Mouse (Mus musculus) hindbrain, embryonic 10.5 days (tissue): ENCODE results near the gene Ccdc102a. TPM values are rescaled to one million over a fixed set of nuclear protein-coding genes. Genes with fewer than 3 reads are reported as not detected.
A peak's percentile ranks its signal among the peaks of the same experiment; 100 is the strongest.

Source experiments
- DNase-seq: peaks from one replicate; pipeline ENCODE4 v3.0.0-alpha.2; 2017; ENCODE audit warnings: low spot score
- H3K27ac ChIP-seq: fragments of 300-500 bp; sonication (generic); 2 replicates; pipeline ENCODE4 v1.5.1; 2016; ENCODE audit warnings: mild to moderate bottlenecking, moderate library complexity
- H3K27me3 ChIP-seq: fragments of 300-500 bp; sonication (generic); 2 replicates; pipeline ENCODE4 v1.6.1; 2016; ENCODE audit warnings: mild to moderate bottlenecking; ENCODE audit not compliant: poor library complexity, insufficient read depth, severe bottlenecking
- H3K36me3 ChIP-seq: fragments of 300-500 bp; sonication (generic); 2 replicates; pipeline ENCODE4 v1.6.1; 2016; ENCODE audit warnings: mild to moderate bottlenecking, moderate library complexity
- H3K4me1 ChIP-seq: fragments of 300-500 bp; sonication (generic); replicated peaks from 2 replicates; pipeline ENCODE4 v1.6.1; 2016; ENCODE audit warnings: mild to moderate bottlenecking
- H3K4me3 ChIP-seq: fragments of 300-500 bp; sonication (generic); 2 replicates; pipeline ENCODE4 v1.5.1; 2016; ENCODE audit warnings: mild to moderate bottlenecking, moderate library complexity
- H3K9me3 ChIP-seq: fragments of 300-500 bp; sonication (generic); 2 replicates; pipeline ENCODE4 v1.6.1; 2016; ENCODE audit warnings: mild to moderate bottlenecking, moderate library complexity
- WGBS: fragments of 180-500 bp; shearing (Covaris S2); methylation state at CpG from one replicate; pipeline ENCODE4 v1.1.7; 2016; 5-methylcytosine and 5-hydroxymethylcytosine counted together
- polyA plus RNA-seq: library from polyadenylated mRNA; unstranded; fragments of >200 nt; fragmentation: Nextera tagmentation; extraction: Ambion mirVana; gene quantifications from 2 replicates; pipeline ENCODE4 v1.2.1, GENCODE M21; 2016

The Ccdc102a gene
- polyA plus RNA-seq, 1 experiment from 2014 or later, result 15.7 TPM

DNA sequence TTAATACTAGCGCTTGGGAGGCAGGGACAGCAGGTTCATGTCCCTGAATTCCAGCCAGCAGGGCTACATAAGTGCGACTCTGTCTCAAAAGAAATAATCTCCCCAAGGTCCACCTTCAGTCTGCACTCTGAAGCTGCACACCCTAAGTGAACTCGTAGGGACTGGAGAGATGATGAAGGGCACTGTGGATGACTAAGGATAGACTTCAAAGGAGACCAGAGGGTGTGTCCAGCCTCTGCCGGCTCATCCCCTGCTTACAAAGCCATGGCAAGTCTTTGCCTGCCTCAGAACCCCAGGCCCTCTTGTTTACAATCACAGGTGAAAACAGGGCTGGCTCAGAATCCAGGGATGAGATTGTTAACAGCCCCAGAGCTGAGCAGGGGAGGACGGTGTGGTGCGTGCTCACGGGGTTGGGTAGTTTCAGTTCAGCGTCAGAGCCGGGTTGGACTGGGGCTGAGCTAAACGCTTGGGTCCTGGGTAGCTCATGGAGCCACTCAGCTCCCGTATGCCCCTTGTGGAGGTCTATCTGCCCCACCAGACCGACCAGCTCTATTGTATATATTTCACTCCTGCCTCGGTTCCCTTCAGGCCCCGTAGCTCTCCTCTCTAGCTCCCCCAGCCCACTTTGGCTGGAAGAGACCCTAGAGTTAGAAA is 29.4 kb downstream of the Ccdc102a start:
- Histone ChIP-seq H3K36me3 (no peaks in the 10 kb centered on the region), H3K4me1 (no peaks in the 10 kb centered on the region; the same call in 1 of the 2 replicates), H3K27me3 (no peaks in the 10 kb centered on the region), H3K27ac (no peak overlapping the region), H3K4me3 (no peak overlapping the region), H3K9me3 (no peaks in the 10 kb centered on the region)
- no peak for DNase-seq
- 40% methylated on average over 14 of the region's 14 CpGs for WGBS

- Histone ChIP-seq H3K27ac (no peak overlapping the region), H3K4me1 (peaks cover 13% of the 10 kb centered on the region), H3K9me3 (no peaks in the 10 kb centered on the region), H3K27me3 (peaks cover 11% of the 10 kb centered on the region; the same call in 1 of the 2 replicates), H3K36me3 (no peaks in the 10 kb centered on the region), H3K4me3 (no peak overlapping the region)
- 85% methylated on average over 4 of the region's 4 CpGs for WGBS
- DNase-seq, result no peak
Measured at GRCm38 (mm10) chr8:94880742-94881141, 37.2 kb downstream of the Ccdc102a start.

DNA sequence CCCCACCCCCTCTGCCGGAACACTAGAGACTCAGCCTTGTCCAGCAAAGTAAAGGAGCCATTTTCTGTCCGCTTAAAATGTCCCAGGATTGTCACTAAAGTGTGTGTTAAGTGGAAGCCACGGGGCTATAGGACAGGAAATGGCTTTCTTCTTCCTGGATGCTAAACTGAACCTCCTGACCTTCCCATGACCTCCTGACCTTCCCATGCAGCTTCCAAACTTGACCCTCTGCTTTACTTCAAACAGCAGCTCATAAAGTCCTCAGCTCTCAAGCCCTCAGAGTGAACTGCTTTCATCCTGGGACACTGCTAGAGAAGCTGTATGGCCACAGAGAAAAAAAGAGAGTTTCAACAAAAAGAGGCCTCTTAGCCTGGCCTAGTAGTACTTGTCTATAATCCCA is 41.1 kb downstream of the Ccdc102a start:
- no peaks in the 10 kb centered on the region for H3K9me3 ChIP-seq
- no peak for DNase-seq
- 0 out of 2 replicates have a peak overlapping the region, but pooled peaks have one; percentile 31 for H3K27ac ChIP-seq
- 52% methylated on average over 3 of the region's 3 CpGs for WGBS
- peaks cover 40% of the 10 kb centered on the region for H3K4me1 ChIP-seq
- H3K36me3 ChIP-seq, result no peaks in the 10 kb centered on the region
- H3K4me3 ChIP-seq, result 0 out of 2 replicates have a peak overlapping the region, but pooled peaks have one; percentile 73
- peaks cover 44% of the 10 kb centered on the region for H3K27me3 ChIP-seq

DNA sequence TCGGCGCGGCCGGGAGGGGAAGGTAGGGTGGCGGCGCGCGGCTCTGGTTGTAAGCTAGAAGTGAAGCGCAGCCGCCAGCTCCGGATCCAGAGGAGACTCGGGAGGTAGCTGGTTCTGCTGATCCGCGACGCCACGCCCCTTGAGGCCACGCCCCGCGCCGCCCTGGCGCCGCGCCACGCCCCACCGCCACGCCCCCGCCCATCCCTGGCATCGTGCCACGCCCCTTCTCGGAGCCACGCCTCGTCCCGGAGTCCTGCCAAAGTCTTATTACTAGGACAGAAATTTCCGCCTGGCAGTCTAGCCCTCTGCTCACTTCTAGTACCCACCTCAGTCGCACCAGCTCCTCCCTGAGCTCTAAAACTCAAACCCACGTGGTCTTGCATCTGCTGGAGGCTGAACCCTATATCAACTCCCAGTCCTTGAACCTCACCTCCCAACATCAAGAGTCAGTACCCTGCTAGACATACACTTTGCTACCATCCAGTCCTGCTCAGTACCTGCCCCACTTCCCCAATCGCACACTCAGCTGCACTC is 41.6 kb downstream of the Ccdc102a start, which contains the start of gene Dok4:
Dok4 (minus strand) TSS at position 134 of the 534 bp plus-strand sequence.
- Histone ChIP-seq H3K4me1 (peaks cover 45% of the 10 kb centered on the region), H3K4me3 (peak within 1 kb of the TSS; percentile 73), H3K27me3 (peaks cover 50% of the 10 kb centered on the region), H3K27ac (peak within 1 kb of the TSS; percentile 77), H3K36me3 (no peaks in the 10 kb centered on the region), H3K9me3 (no peaks in the 10 kb centered on the region)
- 1% methylated on average over 37 of the region's 37 CpGs for WGBS
- peak; percentile 92 for DNase-seq

DNA sequence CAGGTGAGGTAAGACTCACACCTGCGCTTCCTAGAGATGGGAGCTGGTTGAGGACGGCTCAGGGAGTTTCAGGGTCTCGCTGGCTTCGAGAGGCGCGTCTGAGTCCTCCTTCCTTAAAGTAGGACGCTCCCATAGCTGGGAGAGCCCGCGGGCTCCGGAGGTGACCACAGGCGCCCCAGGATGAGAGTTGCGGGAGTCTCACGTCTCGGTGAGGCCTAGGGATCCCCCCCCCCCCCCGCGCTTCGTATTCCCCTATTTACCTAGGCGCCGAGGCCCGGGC is 42.1 kb downstream of the Ccdc102a start:
- H3K4me1 ChIP-seq, result peaks cover 50% of the 10 kb centered on the region
- peaks cover 53% of the 10 kb centered on the region for H3K27me3 ChIP-seq
- H3K27ac ChIP-seq, result peak overlapping the region; percentile 77
- H3K4me3 ChIP-seq, result peak overlapping the region; percentile 73
- under 1% methylated on average over 18 of the region's 20 CpGs for WGBS
- no peaks in the 10 kb centered on the region for H3K36me3 ChIP-seq
- no peaks in the 10 kb centered on the region for H3K9me3 ChIP-seq
- DNase-seq, result no peak

DNA sequence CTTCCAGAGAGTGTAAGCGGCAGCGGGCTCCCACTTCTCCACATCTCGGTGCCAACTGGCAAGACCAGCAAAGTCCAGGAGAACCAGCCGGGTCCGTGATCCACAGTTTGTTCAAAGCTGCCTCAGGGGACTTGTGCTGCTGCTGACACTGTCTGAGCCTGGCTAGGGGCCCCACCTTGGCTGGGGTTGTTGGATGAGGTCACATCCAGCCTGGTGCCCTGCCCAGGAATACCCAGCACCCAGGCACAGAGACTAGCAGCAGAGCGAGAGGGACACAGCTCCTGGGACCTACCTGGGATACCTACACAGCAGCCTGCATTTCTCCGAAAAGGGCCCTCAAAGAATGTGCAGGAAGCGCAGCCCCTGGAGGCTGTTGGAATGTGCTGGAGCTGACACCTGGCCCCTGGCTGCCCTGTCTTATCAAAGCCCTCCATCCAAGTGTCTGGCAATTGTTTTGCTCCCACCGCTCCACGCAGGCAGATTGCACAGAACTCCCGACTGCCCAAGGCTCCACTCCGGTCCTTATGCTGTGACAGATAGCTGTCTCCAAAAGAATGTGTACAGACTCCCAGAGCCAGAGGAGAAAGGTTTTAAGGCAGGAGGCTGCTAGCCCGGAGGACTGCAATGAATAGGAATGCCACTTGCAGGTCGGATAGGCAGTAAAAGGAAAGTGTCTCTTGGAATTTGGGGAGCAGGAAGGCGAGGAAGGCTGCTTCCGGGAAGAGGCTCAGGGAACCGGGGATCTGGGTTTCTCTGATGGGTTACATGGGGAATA is 42.6 kb downstream of the Ccdc102a start:
- Histone ChIP-seq H3K27ac (peak overlapping the region; percentile 77; the same call in 1 of the 2 replicates), H3K4me1 (peaks cover 55% of the 10 kb centered on the region), H3K36me3 (no peaks in the 10 kb centered on the region), H3K27me3 (peaks cover 58% of the 10 kb centered on the region), H3K9me3 (no peaks in the 10 kb centered on the region), H3K4me3 (peak overlapping the region; percentile 73)
- 18% methylated on average over 17 of the region's 17 CpGs for WGBS
- no peak for DNase-seq

- Histone ChIP-seq H3K4me3 (peak overlapping the region; percentile 73), H3K4me1 (peaks cover 64% of the 10 kb centered on the region), H3K9me3 (no peaks in the 10 kb centered on the region), H3K27me3 (peaks cover 67% of the 10 kb centered on the region), H3K27ac (no peak overlapping the region), H3K36me3 (no peaks in the 10 kb centered on the region)
- WGBS, result 14% methylated on average over 6 of the region's 6 CpGs
- DNase-seq, result peak; percentile 64
Measured at GRCm38 (mm10) chr8:94874358-94874757, 43.5 kb downstream of the Ccdc102a start.

- Histone ChIP-seq H3K27me3 (peaks cover 73% of the 10 kb centered on the region), H3K27ac (0 out of 2 replicates have a peak overlapping the region, but pooled peaks have one; percentile 79)
- WGBS, result 55% methylated on average over 2 of the region's 2 CpGs
Measured at GRCm38 (mm10) chr8:94872576-94872975, 45.3 kb downstream of the Ccdc102a start.

GRCm38 (mm10) chr8:94872156-94872555 is 45.7 kb downstream of the Ccdc102a start:
- H3K4me3 ChIP-seq, result 0 out of 2 replicates have a peak overlapping the region, but pooled peaks have one; percentile 9
- H3K36me3 ChIP-seq, result peaks cover 12% of the 10 kb centered on the region; the same call in 1 of the 2 replicates
- peaks cover 79% of the 10 kb centered on the region for H3K4me1 ChIP-seq
- peaks cover 73% of the 10 kb centered on the region for H3K27me3 ChIP-seq
- peak; percentile 30 for DNase-seq
- H3K9me3 ChIP-seq, result no peaks in the 10 kb centered on the region
- WGBS, result 40% methylated on average over 3 of the region's 3 CpGs
- peak overlapping the region; percentile 79 for H3K27ac ChIP-seq

More at GRCm38 (mm10) chr8:94872576-94872975, 45.3 kb downstream of the Ccdc102a start:
- Histone ChIP-seq H3K9me3 (no peaks in the 10 kb centered on the region), H3K4me1 (peaks cover 79% of the 10 kb centered on the region), H3K36me3 (0 out of 2 replicates have a peak, but pooled peaks cover 8% of the 10 kb centered on the region), H3K4me3 (0 out of 2 replicates have a peak overlapping the region, but pooled peaks have one; percentile 9)
- DNase-seq, result no peak

DNA sequence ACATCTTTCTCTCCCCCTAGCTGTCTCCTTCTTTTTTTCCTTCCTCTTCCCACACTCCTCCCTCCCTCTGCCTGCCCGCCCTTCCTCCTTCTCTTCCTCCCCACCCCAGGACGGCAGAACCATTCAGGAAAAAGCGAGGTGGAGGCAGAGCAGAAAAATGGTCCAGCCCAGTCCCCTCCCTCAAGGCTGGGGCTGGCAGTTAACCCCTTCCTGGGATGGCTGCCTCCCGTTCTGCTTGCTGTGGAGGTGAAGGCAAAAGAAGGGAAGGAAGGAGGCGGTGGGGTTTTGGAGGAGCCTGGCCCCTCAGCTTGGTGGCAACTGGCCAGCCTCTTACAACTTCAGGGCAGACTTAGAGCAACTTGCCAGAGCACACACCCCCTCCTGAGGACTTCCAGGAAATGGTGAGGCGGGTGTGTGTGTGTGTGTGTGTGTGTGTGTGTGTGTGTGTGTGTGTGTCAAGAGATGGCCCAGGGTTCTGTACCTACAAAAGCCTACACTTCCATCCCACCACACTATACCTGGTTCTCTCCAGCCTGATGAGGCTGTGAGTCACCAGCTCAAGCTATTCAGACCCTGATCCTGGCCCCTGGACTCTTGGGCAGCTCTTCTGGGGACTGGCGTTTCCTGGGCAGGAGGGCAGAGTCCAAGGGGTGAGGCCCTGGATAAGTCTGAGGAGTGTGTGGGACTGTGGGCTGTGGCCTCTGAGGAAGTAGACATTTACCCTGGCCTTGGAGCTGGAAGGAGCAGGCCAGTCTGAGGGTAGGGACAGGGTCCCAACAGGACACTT is 46.6 kb downstream of the Ccdc102a start:
- H3K36me3 ChIP-seq, result peaks cover 21% of the 10 kb centered on the region
- peak overlapping the region; percentile 79 for H3K27ac ChIP-seq
- peak overlapping the region; percentile 53 for H3K4me3 ChIP-seq
- H3K4me1 ChIP-seq, result peaks cover 72% of the 10 kb centered on the region
- no peaks in the 10 kb centered on the region for H3K9me3 ChIP-seq
- 12% methylated on average over 7 of the region's 7 CpGs for WGBS
- DNase-seq, result peak; percentile 59
- peaks cover 66% of the 10 kb centered on the region for H3K27me3 ChIP-seq

- H3K4me1 ChIP-seq, result peaks cover 65% of the 10 kb centered on the region
- peak overlapping the region; percentile 53 for H3K4me3 ChIP-seq
- H3K36me3 ChIP-seq, result peaks cover 28% of the 10 kb centered on the region
- no peak for DNase-seq
- H3K27ac ChIP-seq, result peak overlapping the region; percentile 79
- WGBS, result 3% methylated on average over 22 of the region's 22 CpGs
- no peaks in the 10 kb centered on the region for H3K9me3 ChIP-seq
- peaks cover 60% of the 10 kb centered on the region for H3K27me3 ChIP-seq
Measured at GRCm38 (mm10) chr8:94870474-94871107, 47.3 kb downstream of the Ccdc102a start.

GRCm38 (mm10) chr8:94870003-94870402 is 47.9 kb downstream of the Ccdc102a start:
- peaks cover 59% of the 10 kb centered on the region for H3K4me1 ChIP-seq
- no peak for DNase-seq

More at GRCm38 (mm10) chr8:94870003-94870402, 47.9 kb downstream of the Ccdc102a start:
- Histone ChIP-seq H3K4me3 (peak overlapping the region; percentile 53), H3K27me3 (peaks cover 55% of the 10 kb centered on the region), H3K9me3 (no peaks in the 10 kb centered on the region), H3K36me3 (peaks cover 34% of the 10 kb centered on the region), H3K27ac (peak overlapping the region; percentile 79)
- 15% methylated on average over 4 of the region's 4 CpGs for WGBS
